Mouse (Mus musculus) kidney, embryonic 15.5 days (tissue): Measurements from ENCODE around the gene Gzmm. TPM values are rescaled to one million over a fixed set of nuclear protein-coding genes. Genes with fewer than 3 reads are reported as not detected.

Experiments
- ATAC-seq: fragments of 200-750 bp; cut with Nextera tagmentation; replicated peaks from 2 replicates; pipeline ENCODE4 v1.8.0; 2017; ENCODE audit warnings: moderate TSS enrichment; ENCODE audit not compliant: low FRiP score
- H3K27ac ChIP-seq: fragments of 300-500 bp; sonication (generic); 2 replicates; pipeline ENCODE4 v1.5.1; 2015; ENCODE audit warnings: mild to moderate bottlenecking, inconsistent platforms
- H3K27me3 ChIP-seq: fragments of 300-500 bp; sonication (generic); 2 replicates; pipeline ENCODE4 v1.6.1; 2015; ENCODE audit warnings: inconsistent platforms
- H3K36me3 ChIP-seq: fragments of 300-500 bp; sonication (generic); 2 replicates; pipeline ENCODE4 v1.6.1; 2015; ENCODE audit warnings: inconsistent platforms
- H3K4me1 ChIP-seq: fragments of 300-500 bp; sonication (generic); 2 replicates; pipeline ENCODE4 v1.6.1; 2015; ENCODE audit warnings: inconsistent platforms
- H3K4me2 ChIP-seq: fragments of 300-500 bp; sonication (generic); 2 replicates; pipeline ENCODE4 v1.6.1; 2015; ENCODE audit warnings: moderate library complexity, mild to moderate bottlenecking, inconsistent platforms
- H3K4me3 ChIP-seq: fragments of 300-500 bp; sonication (generic); replicated peaks from 2 replicates; pipeline ENCODE4 v1.5.1; 2015; ENCODE audit warnings: mild to moderate bottlenecking, inconsistent platforms
- H3K9ac ChIP-seq: fragments of 300-500 bp; sonication (generic); 2 replicates; pipeline ENCODE4 v1.6.1; 2015; ENCODE audit warnings: mild to moderate bottlenecking, inconsistent platforms
- H3K9me3 ChIP-seq: fragments of 300-500 bp; sonication (generic); replicated peaks from 2 replicates; pipeline ENCODE4 v1.6.1; 2016; ENCODE audit warnings: inconsistent platforms
- WGBS: fragments of 180-500 bp; shearing (Covaris S2); methylation state at CpG from one replicate; pipeline ENCODE4 v1.1.7; 2015; ENCODE audit warnings: mixed read lengths; 5-methylcytosine and 5-hydroxymethylcytosine counted together
- polyA plus RNA-seq: library from polyadenylated mRNA; unstranded; fragments of >200 nt; fragmentation: Nextera tagmentation; extraction: Ambion mirVana; gene quantifications from 2 replicates; pipeline ENCODE4 v1.2.1, GENCODE M21; 2015

The Gzmm gene
- polyA plus RNA-seq, 1 experiment from 2014 or later: 0.95 TPM

DNA sequence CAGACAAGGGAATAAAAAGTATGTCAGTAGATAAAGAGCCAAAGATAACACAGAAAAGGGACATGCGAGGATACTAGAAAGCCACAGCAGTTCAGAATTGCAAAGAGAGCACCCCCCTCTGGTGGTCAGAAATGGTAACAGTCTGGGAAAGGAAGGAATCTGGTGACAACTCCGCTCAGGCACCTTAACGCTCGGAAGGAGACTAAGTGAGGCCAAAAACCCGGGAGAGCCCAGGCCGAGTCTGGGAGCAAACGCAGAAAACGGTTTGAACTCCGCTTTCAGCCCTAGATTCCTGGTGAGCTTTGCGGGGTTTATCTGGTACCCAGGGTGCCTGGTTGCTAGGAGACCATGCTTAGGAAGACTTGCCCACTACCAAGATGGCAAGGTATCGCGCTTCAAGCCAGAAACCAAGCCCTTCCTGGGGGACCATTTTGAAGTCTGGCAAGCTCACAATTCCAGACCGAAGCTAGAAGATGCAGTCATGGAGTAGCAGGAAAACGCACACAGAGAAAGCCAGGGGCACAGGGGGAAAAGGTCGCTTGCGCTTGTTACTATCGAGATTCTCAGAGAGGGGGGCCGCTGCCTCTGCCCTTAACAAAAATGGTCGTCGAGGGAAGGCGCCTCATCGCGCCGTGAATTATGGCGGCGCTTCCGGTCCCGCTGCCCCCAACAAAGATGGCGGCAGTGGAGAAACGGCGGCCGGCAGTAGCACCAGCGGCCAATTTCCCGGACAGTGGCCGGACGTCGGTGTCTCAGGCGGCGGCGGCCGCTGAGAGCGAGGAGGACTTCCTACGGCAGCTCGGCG, 19.8 kb upstream of the Gzmm start, which contains the start of gene Tpgs1:
TSS of gene Tpgs1 (plus strand) at position 599 of the 805 bp plus-strand sequence.
- peak; percentile 63 for ATAC-seq
- Histone ChIP-seq H3K27me3 (no peaks in the 10 kb centered on the region), H3K27ac (peak within 1 kb of the TSS; percentile 97), H3K4me2 (peak within 1 kb of the TSS; percentile 79), H3K9me3 (no peaks in the 10 kb centered on the region), H3K9ac (peak within 1 kb of the TSS; percentile 86), H3K36me3 (peaks cover 10% of the 10 kb centered on the region), H3K4me1 (peaks cover 36% of the 10 kb centered on the region), H3K4me3 (peak within 1 kb of the TSS; percentile 99)
- under 1% methylated on average over 45 of the region's 45 CpGs for WGBS

GRCm38 (mm10) chr10:79669576-79670057, 19.2 kb upstream of the Gzmm start:
- Histone ChIP-seq H3K36me3 (peaks cover 13% of the 10 kb centered on the region), H3K27me3 (no peaks in the 10 kb centered on the region), H3K27ac (peak overlapping the region; percentile 97), H3K9me3 (no peaks in the 10 kb centered on the region), H3K4me1 (peaks cover 30% of the 10 kb centered on the region), H3K9ac (peak overlapping the region; percentile 86), H3K4me2 (peak overlapping the region; percentile 79), H3K4me3 (peak overlapping the region; percentile 99)
- under 1% methylated on average over 47 of the region's 47 CpGs for WGBS
- ATAC-seq: peak; percentile 47

GRCm38 (mm10) chr10:79670071-79670888, 18.5 kb upstream of the Gzmm start:
- Histone ChIP-seq H3K36me3 (peaks cover 15% of the 10 kb centered on the region), H3K27me3 (no peaks in the 10 kb centered on the region), H3K9me3 (no peaks in the 10 kb centered on the region), H3K4me3 (peak overlapping the region; percentile 99), H3K27ac (peak overlapping the region; percentile 97), H3K9ac (peak overlapping the region; percentile 86), H3K4me1 (peaks cover 27% of the 10 kb centered on the region), H3K4me2 (peak overlapping the region; percentile 79)
- peak; percentile 10; the same call in 1 of the 2 replicates for ATAC-seq
- 23% methylated on average over 15 of the region's 15 CpGs for WGBS

GRCm38 (mm10) chr10:79671396-79672087, 17.3 kb upstream of the Gzmm start:
- Histone ChIP-seq H3K9ac (peak overlapping the region; percentile 86; the same call in 1 of the 2 replicates), H3K4me1 (peaks cover 37% of the 10 kb centered on the region), H3K9me3 (no peaks in the 10 kb centered on the region), H3K27ac (peak overlapping the region; percentile 97), H3K36me3 (peaks cover 24% of the 10 kb centered on the region), H3K4me2 (peak overlapping the region; percentile 79), H3K27me3 (no peaks in the 10 kb centered on the region), H3K4me3 (peak overlapping the region; percentile 99)
- 23% methylated on average over 6 of the region's 6 CpGs for WGBS
- ATAC-seq: peak; percentile 7

GRCm38 (mm10) chr10:79672088-79672455, 16.7 kb upstream of the Gzmm start:
- Histone ChIP-seq H3K9me3 (no peaks in the 10 kb centered on the region), H3K4me1 (peaks cover 40% of the 10 kb centered on the region), H3K4me2 (peak overlapping the region; percentile 79), H3K9ac (no peak overlapping the region), H3K27me3 (no peaks in the 10 kb centered on the region), H3K27ac (peak overlapping the region; percentile 97), H3K36me3 (peaks cover 24% of the 10 kb centered on the region), H3K4me3 (no peak overlapping the region)
- ATAC-seq: peak; percentile 4; the same call in 1 of the 2 replicates
- WGBS: 46% methylated on average over 3 of the region's 3 CpGs

GRCm38 (mm10) chr10:79673054-79673453, 15.8 kb upstream of the Gzmm start:
- no peak overlapping the region for H3K27ac ChIP-seq
- 91% methylated on average over 3 of the region's 3 CpGs for WGBS
- H3K36me3 ChIP-seq: peaks cover 24% of the 10 kb centered on the region
- H3K27me3 ChIP-seq: no peaks in the 10 kb centered on the region
- H3K4me3 ChIP-seq: no peak overlapping the region
- ATAC-seq: no peak
- no peaks in the 10 kb centered on the region for H3K9me3 ChIP-seq
- H3K4me1 ChIP-seq: peaks cover 40% of the 10 kb centered on the region
- H3K9ac ChIP-seq: no peak overlapping the region
- H3K4me2 ChIP-seq: no peak overlapping the region

DNA sequence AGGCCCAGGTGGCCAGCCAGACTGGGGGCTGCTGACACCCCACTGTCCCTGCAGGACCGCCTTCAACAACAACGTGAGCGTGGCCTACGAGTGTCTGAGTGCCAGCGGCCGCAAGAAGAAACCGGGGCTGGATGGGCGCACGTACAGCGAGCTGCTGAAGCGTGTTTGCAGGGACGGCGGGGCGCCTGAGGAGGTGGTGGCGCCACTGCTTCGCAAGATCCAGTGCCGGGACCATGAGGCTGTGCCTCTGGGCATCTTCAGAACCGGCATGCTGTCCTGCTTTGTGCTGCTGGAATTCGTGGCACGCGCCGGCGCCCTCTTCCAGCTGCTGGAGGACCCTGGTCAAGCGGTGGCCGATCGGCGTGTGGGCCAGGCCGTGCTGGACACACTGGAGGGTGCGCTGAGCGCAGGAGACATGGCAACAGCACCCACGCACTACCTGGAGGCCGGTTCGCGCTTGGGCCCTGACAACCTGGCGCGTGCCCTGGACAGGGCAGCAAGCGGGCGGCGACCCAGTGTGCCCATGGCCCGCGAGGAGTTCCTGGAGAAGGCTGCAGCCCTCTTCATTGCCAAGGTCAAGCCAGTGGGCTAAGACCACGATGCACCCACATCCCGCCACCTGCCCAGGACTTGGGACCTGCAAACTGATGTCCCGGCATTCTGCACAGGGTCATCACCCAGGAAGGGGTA, 13.3 kb upstream of the Gzmm start:
- 75% methylated on average over 44 of the region's 44 CpGs for WGBS
- no peak overlapping the region for H3K4me2 ChIP-seq

GRCm38 (mm10) chr10:79680606-79681495, 8.0 kb upstream of the Gzmm start:
- peaks cover 24% of the 10 kb centered on the region for H3K36me3 ChIP-seq
- peaks cover 34% of the 10 kb centered on the region for H3K4me1 ChIP-seq
- H3K27ac ChIP-seq: peak overlapping the region; percentile 89
- no peaks in the 10 kb centered on the region for H3K9me3 ChIP-seq
- ATAC-seq: peak; percentile 9
- H3K9ac ChIP-seq: peak overlapping the region; percentile 37
- peak overlapping the region; percentile 87 for H3K4me3 ChIP-seq
- H3K4me2 ChIP-seq: peak overlapping the region; percentile 89
- WGBS: 27% methylated on average over 11 of the region's 11 CpGs
- no peaks in the 10 kb centered on the region for H3K27me3 ChIP-seq

More for the DNA sequence above, 13.3 kb upstream of the Gzmm start:
- H3K9ac ChIP-seq: no peak overlapping the region
- H3K27ac ChIP-seq: no peak overlapping the region
- no peak for ATAC-seq
- no peaks in the 10 kb centered on the region for H3K9me3 ChIP-seq
- peaks cover 34% of the 10 kb centered on the region for H3K4me1 ChIP-seq
- peaks cover 24% of the 10 kb centered on the region for H3K36me3 ChIP-seq
- no peaks in the 10 kb centered on the region for H3K27me3 ChIP-seq
- H3K4me3 ChIP-seq: no peak overlapping the region

- Histone ChIP-seq H3K4me3 (peak within 1 kb of the TSS; percentile 87), H3K36me3 (peaks cover 29% of the 10 kb centered on the region), H3K4me1 (peaks cover 26% of the 10 kb centered on the region), H3K9me3 (no peaks in the 10 kb centered on the region), H3K4me2 (peak within 1 kb of the TSS; percentile 89), H3K9ac (peak within 1 kb of the TSS; percentile 86), H3K27ac (peak within 1 kb of the TSS; percentile 89), H3K27me3 (no peaks in the 10 kb centered on the region)
- under 1% methylated on average over 63 of the region's 84 CpGs for WGBS
- ATAC-seq: peak; percentile 93
Observed at GRCm38 (mm10) chr10:79681591-79682245, 7.1 kb upstream of the Gzmm start, which contains the start of gene Cdc34. Cdc34 (plus strand) TSS chr10:79682195.

- 0% methylated on average over 10 of the region's 10 CpGs for WGBS
- H3K36me3 ChIP-seq: peaks cover 37% of the 10 kb centered on the region
- peaks cover 25% of the 10 kb centered on the region for H3K4me1 ChIP-seq
- peak; percentile 2 for ATAC-seq
- H3K27me3 ChIP-seq: no peaks in the 10 kb centered on the region
- peak overlapping the region; percentile 89 for H3K4me2 ChIP-seq
- H3K27ac ChIP-seq: peak overlapping the region; percentile 89
- H3K4me3 ChIP-seq: peak overlapping the region; percentile 87
- H3K9ac ChIP-seq: peak overlapping the region; percentile 86
- no peaks in the 10 kb centered on the region for H3K9me3 ChIP-seq
Observed at GRCm38 (mm10) chr10:79682551-79682915, 6.3 kb upstream of the Gzmm start.
